Mouse (Mus musculus) thymus, postnatal 36 days (tissue): ENCODE measurements around the gene Gad1.

ENCODE experiments used
- DNase-seq, 2 experiments: peaks; one replicate each; pipeline ENCODE4 v3.0.0; 2022; ENCODE audit warnings: mixed read lengths in 2 of 2

Gad1 gene

DNA sequence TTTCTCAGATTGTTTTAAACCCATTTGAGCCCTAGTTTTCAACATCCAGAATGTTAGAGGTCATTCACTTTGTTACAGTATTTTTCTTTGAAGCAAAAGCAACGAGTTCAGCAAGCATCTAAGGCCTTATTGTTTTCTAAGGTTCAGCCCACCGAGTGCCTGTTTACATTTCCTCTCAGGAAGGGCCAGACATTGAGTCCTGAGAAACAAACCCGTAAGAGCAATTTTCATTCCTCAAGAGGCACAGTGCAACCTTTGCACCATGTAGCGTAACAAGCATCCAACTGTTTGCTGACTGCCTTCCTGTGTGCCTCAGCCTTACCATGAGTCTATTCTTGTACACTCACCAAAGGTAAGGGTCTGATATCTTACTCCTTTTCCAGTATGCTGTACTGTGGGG lies at the start of gene Gad1:
Gene Gad1 (plus strand): TSS at position 301 of the 400 bp plus-strand sequence.
- no peak for DNase-seq

- DNase-seq = no peak
These were observed 49.4 kb upstream of the Gad1 start for GRCm38 (mm10) chr2:70503436-70503835.

- DNase-seq = no peak
These were observed 47.6 kb upstream of the Gad1 start for GRCm38 (mm10) chr2:70505229-70505628.

DNA sequence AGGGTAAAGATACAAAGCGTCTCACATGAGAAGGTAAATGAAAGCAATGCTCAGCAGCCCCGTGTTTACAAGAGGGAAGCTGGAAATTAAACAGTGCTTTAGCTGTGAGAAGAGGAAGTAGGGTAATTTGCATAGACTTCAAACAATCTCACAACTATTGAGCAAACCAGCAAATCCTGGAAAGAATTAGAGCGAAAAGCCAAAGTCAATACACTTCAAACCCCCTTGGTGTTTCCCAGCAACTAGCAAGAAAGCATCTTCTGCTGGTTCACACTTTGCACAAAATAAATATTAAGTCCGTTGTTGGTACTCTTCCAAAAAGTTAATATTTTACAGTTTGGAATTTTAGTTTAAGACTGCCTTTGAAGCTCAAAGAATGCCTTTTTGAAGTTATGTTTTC lies 47.0 kb upstream of the Gad1 start:
- no peak for DNase-seq

DNA sequence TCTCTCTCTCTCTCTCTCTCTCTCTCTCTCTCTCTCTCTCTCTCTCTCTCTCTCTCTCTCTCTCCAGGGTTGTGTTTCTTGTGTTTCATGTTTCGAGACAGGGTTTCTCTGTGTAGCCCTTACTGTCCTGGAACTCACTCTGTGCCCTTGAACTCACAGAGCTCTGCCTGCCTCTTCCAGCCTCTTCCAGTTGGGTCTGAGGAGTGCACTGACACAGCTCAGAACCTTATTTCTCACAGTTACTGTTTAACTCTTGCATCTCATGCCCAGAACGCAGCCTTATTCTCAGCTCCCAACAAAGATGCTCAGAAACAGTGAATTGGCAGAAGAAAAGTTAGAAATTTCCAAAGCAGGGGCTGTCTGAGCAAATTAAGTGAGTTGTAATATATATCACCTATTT lies 46.5 kb upstream of the Gad1 start:
- DNase-seq = no peak

- DNase-seq = no peak
These were observed 44.4 kb upstream of the Gad1 start, which contains the start of gene Erich2 for GRCm38 (mm10) chr2:70508496-70508895. Gene Erich2, plus strand, starts transcription at chr2:70508819.

DNA sequence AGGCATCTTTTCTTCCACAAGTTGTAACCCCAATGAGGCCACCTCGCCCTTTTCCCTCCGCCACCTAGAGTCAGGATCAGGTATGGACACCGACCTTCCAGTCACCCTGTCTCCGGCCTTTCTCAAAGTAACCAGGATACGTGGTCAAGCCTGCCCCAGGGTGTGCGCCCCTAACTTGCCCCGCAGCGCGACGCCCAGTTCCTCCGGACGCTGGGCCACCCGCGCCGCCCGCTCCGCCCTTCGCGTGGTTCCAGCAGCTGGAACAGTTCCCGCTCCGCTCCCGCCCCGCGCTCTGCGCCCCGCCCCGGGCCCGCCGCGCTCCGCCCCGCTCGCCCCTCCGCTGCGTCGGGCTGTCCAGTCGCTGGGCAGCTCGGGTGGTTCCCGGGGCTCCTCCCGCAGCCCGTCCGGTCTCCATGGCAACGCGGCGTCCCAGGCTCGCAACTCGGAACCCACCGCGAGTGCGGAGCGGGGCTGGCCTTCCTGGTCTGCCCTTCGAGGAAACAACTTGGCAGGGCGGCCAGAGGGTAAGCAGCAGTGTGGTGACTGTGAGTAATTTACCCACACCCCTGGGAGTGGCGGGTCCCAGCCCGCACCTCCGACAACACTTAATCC lies 43.7 kb upstream of the Gad1 start:
- peak; percentile 9 to 11 for DNase-seq

DNA sequence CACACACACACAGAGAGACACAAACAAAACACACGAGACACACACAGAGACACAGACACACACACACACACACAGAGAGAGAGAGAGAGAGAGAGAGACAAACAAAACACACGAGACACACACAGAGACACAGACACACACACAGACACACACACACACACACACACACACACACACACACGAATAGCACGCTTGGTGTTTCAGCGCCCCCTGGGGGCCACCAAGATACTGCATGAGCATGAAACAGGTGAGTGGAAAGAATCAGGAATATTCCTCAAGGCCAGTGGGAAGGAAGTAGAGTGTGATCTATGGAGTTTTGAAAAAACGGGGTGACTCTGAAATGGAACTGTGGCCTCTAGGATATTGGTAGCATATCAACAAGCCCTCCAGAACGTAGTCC lies 14.6 kb upstream of the Gad1 start:
- DNase-seq = peak; percentile 24 to 41

DNA sequence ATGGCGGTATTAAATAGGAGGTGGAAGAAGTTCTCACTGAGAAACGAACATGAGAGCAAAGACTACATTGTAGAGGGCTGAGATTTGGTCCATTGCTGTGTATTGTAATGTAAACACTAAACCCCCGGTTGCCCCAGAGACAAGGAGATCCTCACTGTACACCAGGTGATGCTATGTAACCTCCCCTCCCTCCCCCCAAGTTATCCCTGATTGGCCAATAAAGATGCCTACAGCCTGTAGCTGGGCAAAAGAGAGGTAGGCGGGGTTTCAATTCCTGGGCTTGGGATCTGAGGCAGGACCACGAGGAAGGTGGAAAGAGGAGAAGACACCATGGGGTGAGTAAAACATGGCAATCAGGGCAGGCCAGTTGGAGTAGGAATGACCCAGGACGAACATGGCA lies 2.2 kb upstream of the Gad1 start:
- no peak for DNase-seq

DNA sequence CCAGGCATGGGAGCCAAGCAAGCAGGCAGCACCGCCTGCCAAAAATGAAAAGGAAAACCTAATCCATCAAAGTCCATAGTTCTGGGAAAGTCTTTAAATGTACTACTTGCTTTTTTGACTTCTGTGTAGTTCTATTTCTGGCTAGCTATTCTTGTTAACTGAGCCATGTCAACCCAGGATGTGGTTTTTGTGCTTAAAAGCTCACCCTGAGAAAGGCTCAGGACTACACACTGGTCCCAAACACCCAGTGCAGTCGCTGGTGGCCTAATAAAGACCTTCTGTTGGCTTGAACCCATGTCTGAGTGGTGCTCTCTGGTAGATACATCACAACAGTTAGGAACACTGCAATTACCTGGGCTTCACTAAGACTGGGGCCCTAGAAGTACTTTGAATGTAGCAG lies 1.4 kb upstream of the Gad1 start:
- no peak for DNase-seq

- no peak for DNase-seq
These were observed 739 bp upstream of the Gad1 start for GRCm38 (mm10) chr2:70552067-70552598.

- no peak for DNase-seq
These were observed 954 bp downstream of the Gad1 start for GRCm38 (mm10) chr2:70553826-70554225.

- peak; percentile 49 to 56 for DNase-seq
These were observed 5.4 kb downstream of the Gad1 start for GRCm38 (mm10) chr2:70558112-70558842.

- DNase-seq = no peak
These were observed 6.1 kb downstream of the Gad1 start for GRCm38 (mm10) chr2:70558843-70559451.

GRCm38 (mm10) chr2:70559520-70559919 lies 6.6 kb downstream of the Gad1 start:
- DNase-seq = peak; percentile 75 to 80

- DNase-seq = peak; percentile 30 to 47
These were observed 8.4 kb downstream of the Gad1 start for GRCm38 (mm10) chr2:70561077-70561795.

GRCm38 (mm10) chr2:70562011-70562491 lies 9.2 kb downstream of the Gad1 start:
- no peak for DNase-seq

- no peak for DNase-seq
These were observed 9.7 kb downstream of the Gad1 start for GRCm38 (mm10) chr2:70562611-70562980.

- no peak for DNase-seq
These were observed 10.3 kb downstream of the Gad1 start for GRCm38 (mm10) chr2:70562981-70563671.

GRCm38 (mm10) chr2:70563721-70564645 lies 11.1 kb downstream of the Gad1 start:
- no peak for DNase-seq

DNA sequence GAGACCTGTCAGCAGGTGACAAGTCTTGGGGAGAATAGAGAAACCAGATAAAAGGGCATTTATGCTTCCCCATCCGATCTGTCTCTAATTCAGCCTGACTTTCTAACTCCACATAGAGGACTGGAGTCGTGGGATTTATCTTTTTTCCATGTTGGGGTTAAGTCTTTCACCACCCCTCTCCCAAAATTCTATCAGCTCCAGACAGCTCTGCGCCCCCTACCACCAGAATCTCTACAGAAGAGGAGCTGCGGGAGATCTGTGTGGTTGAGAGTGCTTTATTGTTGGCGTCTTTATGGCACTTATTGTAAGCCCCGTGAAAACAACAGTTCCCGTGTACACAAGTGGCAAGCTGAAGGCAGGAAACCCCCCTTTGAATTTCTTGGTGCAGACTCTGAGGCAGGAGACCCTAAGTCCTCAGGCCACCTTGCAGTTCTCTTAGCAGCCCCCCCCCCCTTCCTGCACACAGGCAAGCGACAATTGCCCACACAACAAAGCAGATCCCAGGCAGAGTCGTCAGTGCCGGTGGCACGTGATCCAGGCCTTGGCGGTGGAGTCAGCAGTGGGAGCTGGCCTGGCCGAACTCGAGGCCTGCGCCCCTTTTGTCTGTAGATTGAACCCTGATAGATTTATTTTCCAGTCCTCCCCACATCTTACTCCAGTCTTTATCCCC lies 11.9 kb downstream of the Gad1 start:
- DNase-seq = no peak
